Mouse (Mus musculus) kidney, adult 18-20 months (tissue): ENCODE measurements at regions not wholly inside any gene's neighbourhood (a gene's known extent, or its start where the extent isn't known, plus 50 kb on each side); places are given as distances from the start of the nearest gene placed in this dataset.

ENCODE experiments used
- DNase-seq: peaks from one replicate; pipeline ENCODE4 v3.0.0; 2021

DNA sequence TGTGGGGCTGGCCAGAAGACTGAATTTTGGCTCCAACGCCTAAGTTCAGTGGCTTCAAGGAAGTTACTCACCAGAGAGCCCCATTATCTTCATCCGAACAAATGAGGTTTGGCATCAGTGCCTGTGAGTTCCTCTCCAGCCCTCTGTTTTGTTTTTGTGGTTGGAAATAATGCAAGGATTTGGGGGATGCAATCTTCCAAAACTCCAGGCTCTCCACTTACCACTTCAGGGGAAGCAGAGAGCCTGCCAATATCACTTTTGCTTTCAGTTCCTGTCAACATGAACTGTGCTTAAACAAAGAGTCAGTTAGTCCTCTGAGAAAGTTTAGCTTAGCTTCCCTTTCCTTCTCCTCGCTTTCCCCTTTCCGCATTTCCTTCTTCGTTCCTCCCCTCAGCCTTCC lies 189.4 kb upstream of the Hmga2 start:
- no peak for DNase-seq

DNA sequence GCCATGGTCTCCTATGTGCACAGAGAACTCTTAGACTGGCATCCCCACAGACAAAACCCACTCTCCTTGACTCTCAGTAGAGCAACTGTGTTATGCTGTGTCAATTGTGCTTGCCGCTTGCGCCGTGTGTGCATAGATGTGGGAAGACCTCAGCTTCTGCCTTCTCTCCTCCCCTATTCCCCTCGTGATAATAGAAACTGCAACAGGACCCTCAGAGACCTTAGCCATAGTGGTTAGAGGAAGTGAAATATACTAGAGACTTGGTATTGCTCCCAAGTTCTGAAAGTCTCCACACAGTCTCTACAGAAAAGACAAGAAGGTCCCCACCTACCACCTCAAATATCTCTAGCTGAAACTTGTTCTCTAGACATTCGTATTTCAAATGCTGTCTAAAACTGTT lies 188.2 kb upstream of the Hmga2 start:
- DNase-seq, result no peak

DNA sequence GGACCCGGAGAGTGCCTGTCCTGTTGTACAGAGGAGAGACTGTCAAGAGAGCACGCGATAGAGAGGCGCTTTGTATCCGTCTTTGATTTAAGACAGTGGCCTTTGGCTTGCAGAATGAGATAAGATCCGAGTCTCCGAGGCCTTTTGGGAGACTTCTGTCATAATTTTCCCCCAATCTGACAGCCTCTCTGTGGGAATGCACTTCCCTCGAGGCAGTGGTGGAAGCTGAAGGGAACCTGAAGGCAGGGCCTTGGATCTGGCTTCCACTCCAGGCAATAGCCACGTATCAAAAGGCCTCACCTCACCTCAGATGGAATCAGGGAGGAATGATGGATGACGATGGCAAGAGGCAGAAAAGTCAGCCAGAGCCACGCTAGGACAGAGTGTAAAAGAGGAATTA lies 187.1 kb upstream of the Hmga2 start:
- no peak for DNase-seq

DNA sequence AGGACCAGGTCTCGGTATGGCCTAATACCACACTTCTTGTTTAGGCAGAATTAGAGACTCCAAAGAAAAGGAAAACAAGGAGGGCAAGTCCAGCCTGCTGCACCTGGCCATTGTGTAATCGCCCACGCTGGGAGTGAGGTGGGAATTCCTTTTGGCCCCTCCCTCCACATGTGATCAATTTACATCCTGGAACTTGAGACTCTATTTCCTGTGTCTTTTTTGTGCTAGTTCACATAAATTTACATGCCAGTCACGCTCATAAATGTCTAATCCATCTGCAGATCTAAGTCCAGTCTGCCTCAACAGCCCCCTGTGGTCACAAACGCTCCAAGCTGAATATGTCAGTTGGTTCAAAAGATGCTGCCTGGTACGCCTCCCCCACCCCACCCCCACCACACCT lies 184.2 kb upstream of the Hmga2 start:
- DNase-seq, result no peak

DNA sequence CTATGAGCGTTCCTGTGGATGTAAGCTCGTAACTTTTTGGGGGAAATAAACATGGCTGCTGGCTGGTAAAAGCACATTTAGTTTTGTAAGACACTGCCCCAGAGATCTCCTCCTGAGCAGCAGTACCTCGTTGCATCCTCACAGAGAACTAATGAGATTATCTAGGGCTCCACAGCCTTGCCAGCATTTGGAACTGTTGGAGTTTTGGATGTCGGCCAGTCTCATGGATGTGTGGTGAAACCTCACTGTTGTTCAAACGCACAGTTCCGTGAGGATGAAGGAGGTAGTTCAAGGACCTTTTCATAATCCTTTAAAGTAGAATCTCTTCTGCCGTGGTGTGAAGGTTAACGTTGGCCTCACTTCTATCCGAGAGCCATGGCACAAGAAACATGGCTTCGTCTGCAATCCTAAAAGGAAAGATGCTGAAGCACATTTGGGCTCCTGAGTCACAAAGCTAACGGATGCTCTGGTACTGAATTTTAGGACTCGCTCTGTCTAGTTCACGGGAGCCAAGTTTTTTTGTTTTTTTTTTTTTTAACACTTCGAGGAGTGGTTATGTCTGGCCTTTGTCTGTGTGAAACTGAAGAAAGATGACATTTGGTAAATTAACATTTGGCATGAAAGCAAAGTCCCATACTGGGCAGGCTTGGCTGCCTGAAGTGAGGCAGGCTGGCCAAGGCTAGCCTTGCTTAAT lies 179.1 kb upstream of the Hmga2 start:
- DNase-seq, result no peak

DNA sequence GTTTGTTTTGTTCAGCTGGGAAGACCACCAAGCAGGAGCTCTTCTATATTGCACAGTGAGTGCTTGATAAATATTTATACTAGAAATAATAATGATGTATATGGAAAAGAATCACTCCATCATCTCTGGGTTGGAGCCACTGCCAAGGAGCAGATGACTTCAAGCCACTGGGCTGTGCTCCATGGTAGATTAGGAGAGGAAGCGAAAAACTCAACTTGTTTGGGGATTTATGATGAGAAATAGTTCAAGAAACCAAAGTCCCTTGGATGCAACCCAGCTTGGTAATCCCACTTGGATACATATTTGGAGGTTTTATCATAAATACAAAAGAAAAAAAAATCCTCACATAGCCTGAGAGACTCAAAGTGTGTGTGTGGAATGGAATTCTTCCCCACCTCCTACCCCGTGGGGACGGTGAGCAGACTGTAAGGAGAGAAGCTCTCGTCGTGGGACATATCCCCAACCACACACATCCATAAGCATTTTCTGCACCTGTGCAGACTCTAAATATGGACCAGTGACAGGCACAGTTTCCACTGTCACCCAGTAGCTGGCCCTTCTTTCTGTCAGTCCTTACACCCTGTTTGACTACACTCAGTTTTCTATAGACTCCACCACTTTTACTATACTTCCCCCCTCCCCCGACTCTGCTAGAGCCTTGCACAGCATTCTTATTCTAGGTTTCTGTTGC lies 176.4 kb upstream of the Hmga2 start:
- DNase-seq, result no peak

DNA sequence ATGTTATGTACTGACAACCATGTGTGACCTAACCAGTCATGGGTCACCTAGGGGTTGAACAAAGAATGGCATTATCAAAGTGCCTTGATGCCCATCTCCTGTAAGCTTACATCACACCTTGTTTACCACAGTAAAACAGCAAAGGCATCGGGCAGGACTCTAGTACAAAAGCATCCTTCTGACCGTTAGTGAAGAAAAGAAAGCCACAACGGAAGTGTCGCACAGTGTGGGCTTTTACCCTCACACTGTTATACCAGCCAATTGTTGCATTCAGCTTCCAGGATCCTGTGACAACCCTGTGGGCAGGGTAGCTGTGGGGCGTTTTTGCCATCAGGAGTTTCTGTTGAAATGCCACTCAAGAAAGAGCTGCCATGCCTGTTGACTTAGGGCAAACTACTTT lies 175.6 kb upstream of the Hmga2 start:
- no peak for DNase-seq

DNA sequence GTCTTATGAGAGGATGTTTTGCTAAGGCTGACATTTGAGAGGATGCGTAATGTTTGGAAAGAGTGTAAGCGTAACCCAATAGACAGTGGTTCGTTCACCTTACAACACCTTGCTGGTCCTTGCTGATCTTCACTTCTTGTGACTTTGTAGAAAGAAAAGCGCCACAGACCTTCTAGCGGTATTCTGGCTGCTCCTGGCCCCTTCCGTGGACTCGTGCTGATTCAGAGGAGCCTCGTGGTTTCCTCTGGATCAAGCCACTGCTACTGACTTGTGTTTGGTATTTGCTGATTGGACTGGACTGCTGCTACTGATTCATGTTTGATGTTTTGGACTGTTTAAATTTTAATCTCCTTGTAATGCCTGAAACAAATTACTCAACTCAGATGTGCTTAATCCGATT lies 174.1 kb upstream of the Hmga2 start:
- no peak for DNase-seq

DNA sequence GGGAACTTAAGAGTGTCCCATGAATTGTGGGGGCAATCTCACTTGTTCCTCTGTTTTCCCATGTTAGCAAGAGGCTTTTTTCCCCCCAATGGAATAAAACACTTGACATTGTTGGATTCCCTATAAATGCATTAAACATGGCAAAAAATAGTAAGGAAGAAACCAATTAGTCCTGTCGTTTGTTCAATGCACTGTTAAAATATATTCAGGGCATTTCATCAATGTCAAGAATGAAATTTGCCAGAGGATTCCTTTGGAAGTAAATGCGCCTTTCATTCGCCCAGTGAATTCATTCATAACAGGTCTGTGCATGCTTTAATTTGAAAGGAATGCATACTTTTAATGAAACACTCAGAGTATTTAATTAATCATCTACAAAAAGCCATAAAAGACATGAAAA lies 172.5 kb upstream of the Hmga2 start:
- no peak for DNase-seq

DNA sequence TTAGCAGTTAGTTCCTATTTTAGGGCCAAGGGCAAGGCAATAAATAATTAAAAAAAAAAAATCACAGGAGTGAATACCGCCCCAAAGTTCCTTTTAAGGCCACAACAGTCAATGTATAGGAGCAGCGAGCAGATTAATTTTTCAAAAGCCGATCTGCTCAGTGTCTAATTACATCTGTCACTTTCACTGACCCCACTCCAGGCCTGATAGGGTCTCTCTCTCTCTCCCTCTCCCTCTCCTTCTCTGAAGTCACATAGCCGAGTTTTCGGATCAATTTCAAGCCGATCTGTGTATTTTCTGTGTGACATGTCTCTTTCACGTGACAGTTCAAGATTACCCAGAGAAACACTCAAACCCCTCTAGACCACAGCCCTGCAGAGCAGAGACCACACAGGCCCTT lies 171.8 kb upstream of the Hmga2 start:
- DNase-seq, result no peak

DNA sequence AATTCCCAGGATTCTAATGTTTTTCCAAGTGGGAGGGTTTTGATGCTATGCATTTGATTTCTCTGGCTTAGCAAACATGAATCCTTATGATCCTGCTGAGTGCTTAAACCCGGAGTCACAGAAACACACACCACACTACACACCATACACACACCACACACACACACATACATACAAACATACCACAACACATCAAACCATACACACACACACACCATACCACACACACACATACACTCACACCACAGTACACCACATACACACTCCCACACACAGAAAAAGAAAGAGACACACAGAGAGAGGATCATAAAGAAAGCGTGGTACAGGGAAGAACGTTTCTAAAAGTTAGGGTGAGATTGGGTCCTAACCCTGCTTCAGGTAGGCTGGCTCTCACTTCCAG lies 171.1 kb upstream of the Hmga2 start:
- DNase-seq, result no peak

DNA sequence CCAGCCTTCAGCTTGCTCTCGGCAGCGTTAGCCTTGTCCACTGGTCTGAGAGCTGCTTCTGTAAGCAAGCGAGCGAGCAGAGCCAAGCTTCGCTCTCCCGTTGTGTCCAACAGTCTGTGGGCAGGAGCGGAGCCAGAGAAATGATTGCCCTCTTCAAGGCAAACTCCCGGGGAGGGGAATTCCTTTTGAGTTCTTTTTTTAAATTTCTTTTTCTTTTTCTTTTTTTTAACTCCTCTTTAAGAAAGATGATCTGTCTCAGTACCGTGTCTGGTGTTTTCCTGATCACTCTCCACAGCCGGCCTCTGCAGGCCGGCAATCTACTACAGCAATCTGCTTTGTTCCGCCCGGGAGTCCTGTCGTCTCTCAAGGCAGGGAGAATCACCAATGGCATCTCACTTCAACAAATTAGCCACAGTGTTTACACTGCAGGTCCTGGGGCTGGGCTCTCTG lies 170.6 kb upstream of the Hmga2 start:
- no peak for DNase-seq

DNA sequence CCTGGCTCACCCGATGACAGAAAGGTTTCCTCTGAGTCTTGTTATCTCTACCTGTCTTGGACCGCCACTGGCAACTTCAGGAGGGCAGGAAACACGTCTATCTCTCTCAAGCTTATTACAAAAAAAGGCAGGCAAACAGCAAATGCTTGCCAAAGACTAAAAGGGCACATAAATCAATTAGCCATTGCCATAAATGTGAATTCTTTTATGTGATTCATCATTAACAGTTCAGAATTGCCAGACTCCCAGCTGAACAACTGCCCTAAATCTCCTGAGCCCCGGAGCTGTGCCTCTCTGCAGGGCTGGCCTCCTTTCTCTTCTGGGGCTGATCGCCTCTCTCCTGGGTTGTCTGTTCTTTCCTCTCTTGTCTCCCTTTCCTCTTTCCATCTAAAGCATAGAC lies 164.6 kb upstream of the Hmga2 start:
- no peak for DNase-seq

DNA sequence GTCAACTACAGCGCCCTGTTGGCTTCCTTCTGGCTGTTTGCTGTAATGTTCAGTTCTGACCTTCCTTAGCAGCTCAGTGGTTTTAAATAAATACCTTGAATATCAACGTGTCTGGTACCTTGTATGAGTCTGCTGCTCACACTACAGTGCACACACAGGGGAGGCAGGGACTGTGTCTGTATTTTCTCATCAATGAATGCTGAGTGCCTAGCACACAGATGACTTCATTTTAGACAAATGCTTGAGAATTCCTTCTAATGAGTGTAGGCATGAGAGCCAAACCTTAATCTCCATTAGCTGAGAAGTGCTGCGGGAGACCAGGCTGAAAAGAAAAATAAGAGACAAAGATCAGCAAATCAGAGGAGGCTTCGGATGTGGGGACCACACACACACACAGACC lies 162.0 kb upstream of the Hmga2 start:
- no peak for DNase-seq

DNA sequence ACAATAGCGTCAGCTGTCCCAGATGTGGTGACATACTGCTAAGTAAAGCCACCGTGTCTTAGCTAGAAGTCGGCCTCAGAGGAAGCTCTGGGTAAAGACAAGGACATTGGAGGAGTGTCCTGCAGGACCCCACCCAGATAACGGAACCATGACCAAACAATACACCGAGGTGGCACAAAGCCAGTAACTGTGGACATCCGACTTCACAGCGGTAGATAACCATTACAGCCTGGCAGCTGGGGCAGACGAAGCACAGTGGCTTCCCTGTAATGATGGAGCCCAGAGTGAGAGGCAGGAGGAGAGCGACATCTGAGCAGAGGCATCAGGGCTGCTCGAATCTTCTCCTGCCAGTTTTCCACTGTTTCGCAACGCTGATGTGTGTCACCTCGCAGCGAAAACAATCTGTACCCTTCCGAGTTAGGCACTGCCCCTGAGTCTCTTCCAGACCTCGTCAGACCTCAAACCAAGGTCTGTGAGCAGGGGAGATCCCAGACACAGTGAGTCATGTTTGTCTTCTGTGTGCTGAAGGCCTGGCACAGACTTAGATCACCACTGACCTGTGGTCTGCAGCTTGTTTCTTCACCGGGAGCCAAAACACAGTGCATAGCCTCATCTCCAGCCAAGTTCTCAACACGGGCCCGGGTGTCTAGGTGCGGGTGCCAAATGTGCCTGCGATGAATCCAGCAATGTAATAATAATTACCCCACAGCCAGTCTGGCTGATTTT lies 159.7 kb upstream of the Hmga2 start:
- no peak for DNase-seq

DNA sequence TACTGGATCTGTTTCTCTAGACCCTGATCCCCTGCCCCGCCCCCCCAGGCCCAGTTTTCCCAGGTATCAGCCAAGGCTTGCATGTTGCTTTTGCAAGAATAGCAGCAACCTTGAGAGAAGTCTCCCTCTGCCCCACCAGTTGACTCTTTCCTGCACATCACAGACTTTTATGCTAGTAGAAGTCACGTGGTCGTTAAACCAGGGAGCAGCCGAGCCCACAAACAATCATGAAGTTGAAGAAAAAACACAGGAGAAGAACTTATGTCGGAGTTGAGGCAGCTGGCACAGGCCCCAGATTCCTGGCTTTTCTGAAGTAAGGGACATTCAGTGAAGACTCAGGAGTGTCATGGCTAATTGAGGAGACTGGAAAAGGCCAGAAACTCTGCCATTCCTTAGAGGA lies 158.9 kb upstream of the Hmga2 start:
- no peak for DNase-seq

DNA sequence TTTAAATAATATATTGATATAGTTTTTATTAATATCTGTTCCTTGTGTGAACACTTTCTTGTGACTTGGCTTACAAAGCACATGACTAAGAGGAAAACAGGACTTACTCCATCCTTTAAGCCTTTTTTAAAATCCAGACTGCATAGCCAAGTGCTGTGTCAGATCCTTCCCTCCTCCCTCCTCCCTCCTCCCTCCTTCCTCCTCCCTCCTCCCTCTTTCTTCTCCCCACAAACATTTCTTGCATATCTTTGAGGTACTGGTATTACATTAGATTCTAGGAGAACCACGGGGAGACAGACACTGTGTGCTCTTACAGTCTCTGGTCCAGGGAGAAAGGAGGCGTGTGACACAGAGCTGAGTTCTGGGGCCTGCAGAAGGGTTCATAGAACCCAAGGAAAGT lies 155.8 kb upstream of the Hmga2 start:
- DNase-seq, result no peak

DNA sequence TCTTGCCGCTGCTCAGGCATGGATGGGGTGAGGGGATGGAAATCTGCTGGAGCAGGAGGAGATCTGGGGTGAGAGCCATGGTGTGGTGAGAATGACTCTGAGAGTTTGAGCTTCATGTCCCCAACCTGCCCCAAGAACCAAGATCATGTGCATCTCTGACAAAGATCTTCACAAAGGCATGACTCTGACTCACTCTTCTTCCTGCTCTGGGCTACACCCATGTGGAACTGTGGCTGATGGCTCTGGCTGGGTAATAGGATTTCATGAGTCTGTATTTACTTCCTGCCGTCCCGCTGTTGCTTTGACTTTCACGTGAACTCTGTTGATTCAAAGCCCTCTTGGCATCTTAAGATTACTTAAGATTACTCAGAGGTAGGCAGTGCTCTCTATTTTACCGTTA lies 151.8 kb upstream of the Hmga2 start:
- no peak for DNase-seq

DNA sequence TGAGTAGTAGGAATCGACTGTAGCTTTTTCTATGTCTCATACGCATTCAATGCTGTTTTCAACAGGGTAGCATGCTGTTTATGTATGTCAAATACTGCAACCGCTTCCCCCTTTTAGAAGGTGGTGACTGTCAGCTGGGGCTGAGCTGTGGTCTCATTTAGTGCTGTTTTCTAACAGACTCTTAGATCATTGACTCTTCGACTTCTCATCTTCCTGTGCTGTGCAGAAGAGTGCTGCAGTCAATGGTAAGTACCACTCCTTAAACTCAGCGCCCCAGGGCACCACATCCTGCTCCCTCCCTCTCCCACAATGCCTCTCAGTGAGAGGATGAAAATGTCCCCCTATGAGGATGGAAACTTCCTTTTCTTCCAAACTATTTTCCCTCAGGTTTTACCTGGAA lies 149.2 kb upstream of the Hmga2 start:
- no peak for DNase-seq

DNA sequence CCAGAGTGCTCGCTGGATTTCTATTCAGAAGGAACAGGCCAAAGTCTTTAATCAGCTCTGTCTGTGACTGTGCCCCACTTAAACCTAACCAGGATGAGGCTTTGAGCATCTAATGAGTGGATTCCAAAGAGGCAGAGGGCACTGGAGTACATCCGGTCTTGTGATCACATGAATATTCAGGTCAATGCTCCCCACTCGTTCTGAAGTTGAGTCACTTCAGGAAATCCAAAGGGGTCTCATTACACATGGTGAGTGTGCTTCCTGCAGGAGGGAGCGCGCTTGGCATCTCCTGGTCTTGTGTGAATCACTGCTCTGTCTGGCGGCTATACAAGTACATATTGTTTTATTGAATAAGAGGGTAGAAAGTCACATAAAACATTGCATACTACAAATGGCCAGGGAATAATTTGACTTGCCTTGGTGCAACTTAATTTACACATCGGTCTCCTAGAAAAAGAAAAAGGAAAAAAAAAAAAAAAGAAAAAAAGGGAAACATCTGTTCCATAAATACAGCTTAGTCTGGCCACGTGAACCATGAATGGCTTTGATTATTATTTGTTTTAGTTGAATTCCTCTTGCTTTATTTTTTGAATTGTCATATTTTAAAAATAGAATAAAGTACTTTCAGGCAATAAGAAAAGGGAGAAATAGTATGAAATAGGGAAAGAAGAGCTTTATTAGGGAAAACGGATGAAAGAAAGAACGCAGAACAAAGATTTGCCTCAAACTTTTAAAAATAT lies 148.1 kb upstream of the Hmga2 start:
- no peak for DNase-seq

DNA sequence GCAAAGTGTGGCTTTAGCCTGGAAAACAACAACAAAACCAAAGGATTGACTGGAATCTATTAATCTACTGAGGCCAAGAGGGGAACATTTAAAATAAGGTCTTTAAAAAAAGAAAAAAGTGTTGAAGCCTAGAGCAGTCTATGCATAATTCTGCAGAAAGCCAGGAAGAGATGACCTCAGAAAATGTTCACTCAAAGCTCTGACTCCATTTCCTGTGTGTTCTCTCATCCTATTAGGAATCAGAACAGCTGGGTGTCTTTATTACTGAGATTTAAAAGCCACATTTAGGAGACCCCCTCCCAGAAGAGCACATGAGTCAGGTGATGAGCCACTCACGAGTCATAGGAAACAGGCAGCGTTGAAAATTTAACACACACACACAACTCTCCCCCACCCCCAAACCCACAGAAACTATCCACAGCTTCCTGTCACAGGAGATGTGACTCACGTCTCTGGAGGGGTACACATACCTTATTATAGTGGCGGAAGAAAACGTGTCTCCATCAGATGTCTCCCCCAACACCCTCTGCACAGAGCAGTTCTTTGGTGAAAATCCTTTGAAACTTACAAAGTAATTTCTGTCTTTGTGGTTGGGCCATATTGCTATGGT lies 140.2 kb upstream of the Hmga2 start:
- DNase-seq, result no peak

DNA sequence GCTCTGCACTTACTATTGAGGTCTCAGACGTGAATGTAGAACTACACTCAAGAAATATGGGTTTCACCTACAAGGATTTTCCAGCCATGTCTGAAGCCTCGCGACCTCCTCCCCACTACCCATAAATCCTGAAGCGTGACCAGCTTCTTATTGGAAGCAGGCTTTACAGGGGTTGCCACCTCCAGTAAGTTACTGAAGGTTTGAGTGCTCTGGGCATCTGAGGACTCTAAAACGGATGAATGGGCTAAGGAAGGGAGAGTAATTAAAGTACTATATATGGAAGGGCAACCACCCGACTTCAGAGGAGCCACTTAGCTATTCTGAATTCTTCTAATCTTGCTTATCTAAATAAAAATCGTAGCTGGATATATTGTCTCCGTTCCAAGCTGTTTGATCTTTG lies 136.1 kb upstream of the Hmga2 start:
- no peak for DNase-seq

DNA sequence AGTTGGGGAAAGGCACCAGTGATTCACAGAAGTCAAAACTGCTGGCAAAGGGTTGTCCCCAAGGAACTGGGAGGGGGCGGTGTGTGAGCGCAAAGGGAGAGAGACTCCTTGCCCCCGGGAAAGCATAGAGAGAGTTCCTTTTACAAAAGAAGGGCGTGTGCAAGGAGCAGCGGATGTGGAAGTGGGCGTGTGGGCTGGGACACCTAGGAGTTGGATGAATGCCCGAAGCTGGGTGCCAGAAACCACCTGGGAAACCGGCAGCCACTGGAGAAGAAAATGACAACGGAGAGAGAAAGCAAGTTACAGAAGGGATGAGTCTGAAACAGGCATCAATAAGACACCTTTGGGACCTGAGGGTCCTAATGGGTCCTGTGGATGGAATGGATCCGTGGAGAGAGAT lies 133.8 kb upstream of the Hmga2 start:
- no peak for DNase-seq
